9 mouse cellular contexts compared by ENCODE assay signal in the genomic region with DNA sequence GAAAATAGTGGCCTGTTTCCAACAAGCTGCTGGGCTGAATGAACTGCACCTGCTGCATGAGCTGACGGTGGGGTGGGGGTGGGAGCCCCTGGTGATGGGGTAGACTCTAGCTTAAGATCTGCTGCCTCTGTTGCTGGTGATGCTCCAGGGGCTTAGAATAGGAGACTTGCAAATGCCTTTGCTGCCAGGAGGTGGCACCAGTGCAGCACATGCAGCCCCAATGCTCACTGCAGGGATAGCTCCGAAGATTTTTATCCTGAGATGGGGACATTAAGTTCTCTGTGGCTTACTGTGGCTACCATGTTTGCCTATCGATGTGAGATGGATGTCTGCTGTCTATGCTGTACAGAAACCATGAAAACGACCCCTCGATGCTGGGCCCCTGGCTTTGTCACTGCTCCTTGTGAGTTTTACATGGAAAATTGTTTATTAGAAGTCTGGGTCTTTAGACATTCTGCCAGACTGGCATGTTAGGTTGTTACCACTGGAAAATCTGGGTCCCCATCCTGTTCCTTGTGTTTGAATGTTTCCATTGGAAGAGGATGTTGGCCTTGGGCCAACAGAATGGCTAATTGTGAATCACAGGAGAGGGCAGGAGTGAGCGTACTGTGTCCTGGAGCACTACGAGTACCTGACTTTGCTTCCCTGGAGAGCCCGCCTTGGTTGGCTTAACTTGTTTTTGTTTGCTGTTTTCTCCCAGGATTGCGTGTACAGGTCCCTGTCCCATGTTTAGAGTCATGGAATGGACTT.
A peak's percentile ranks its signal among the peaks of the same experiment; 100 is the strongest.
DNase-seq lines count a peak whose midpoint lies in the region; ATAC-seq and TF ChIP-seq lines count a peak whose summit lies in the region.
"Had no signal": no experiment of that assay in that cellular context is flagged by ENCODE, and none has a peak within 500 bp of the region (broad histone marks: within the 10 kb centered on the region; RNA-seq: fewer than 3 reads in every experiment).

No protein-coding gene starts in this region.

- H3ac ChIP-seq in C2C12 (ENCODE audit: control insufficient read depth, insufficient read length, low read depth): no peak overlapping the region

- peak; percentile 19 for DNase-seq in 3134 (ENCODE audit: extremely low read depth, insufficient read length, low spot score)
- DNase-seq in cerebellum, adult 9-11 months: peak; percentile 73
- peak; percentile 41 for DNase-seq in gastrocnemius, postnatal 10 days
- DNase-seq in layer of hippocampus, adult 18-20 months (ENCODE audit: low spot score in 2 of 2): peak; percentile 44 to 78
- DNase-seq in right cerebral cortex, postnatal 4 days: peak; percentile 60
- DNase-seq in thymus, postnatal 14 days: no peak

- peak; percentile 86 for ATAC-seq in megakaryocyte progenitor cell, adult 5-6 weeks (replicated peaks; ENCODE audit: poor library complexity)

- peak; percentile 45 for TF ChIP-seq CTCF in C2C12 (IDR thresholded peaks at IDR 0.05; ENCODE audit: control insufficient read depth, insufficient read depth, insufficient read length)

- no peaks in the 10 kb centered on the region for H3K27me3 ChIP-seq in C2C12 (ENCODE audit: control insufficient read depth, insufficient read depth, insufficient read length)
- H3K27me3 ChIP-seq: heart, embryonic 13.5 days had no signal

- H3K4me3 ChIP-seq in C2C12 (ENCODE audit: insufficient read depth, poor library complexity, severe bottlenecking): no peak overlapping the region
- H3K4me3 ChIP-seq: heart, embryonic 13.5 days had no signal

- no peaks in the 10 kb centered on the region for H3K36me3 ChIP-seq in C2C12 (ENCODE audit: control insufficient read depth, insufficient read depth)

- H3K79me2 ChIP-seq in C2C12 (ENCODE audit: control insufficient read depth, insufficient read depth): no peaks in the 10 kb centered on the region

- H3K79me3 ChIP-seq in C2C12 (ENCODE audit: low read depth): no peaks in the 10 kb centered on the region

TF ChIP-seq in C2C12, 6 proteins besides CTCF, POLR2A, EP300 and RAD21:
- TF ChIP-seq CEBPB (IDR thresholded peaks at IDR 0.05; ENCODE audit: low read depth) (no peak), MYOG (IDR thresholded peaks at IDR 0.05; ENCODE audit: control insufficient read depth, extremely low read depth, insufficient read length) (no peak), MAX (IDR thresholded peaks at IDR 0.05) (no peak), FOSL1 (IDR thresholded peaks at IDR 0.05; ENCODE audit: insufficient read depth, low read length, poor library complexity, severe bottlenecking) (no peak), USF1 (IDR thresholded peaks at IDR 0.05; ENCODE audit: low read depth) (no peak), MYOD1 (IDR thresholded peaks at IDR 0.05; ENCODE audit: control insufficient read depth, insufficient read length, low read depth) (no peak)
